Mouse (Mus musculus) heart, postnatal 4 days (tissue): ENCODE measurements around the gene Mamld1. TPM values are rescaled to one million over a fixed set of nuclear protein-coding genes. Genes with fewer than 3 reads are reported as not detected.
A peak's percentile ranks its signal among the peaks of the same experiment; 100 is the strongest.

ENCODE experiments used
- DNase-seq: peaks from one replicate; pipeline ENCODE4 v3.0.0; 2021
- total RNA-seq, 2 experiments: library from RNA; stranded (reverse); gene quantifications; 2 replicates each; pipeline ENCODE4 v1.2.3; 2021

Mamld1 gene
- total RNA-seq, 2 experiments from 2014 or later: 11.6 to 11.8 TPM

- no peak for DNase-seq
Measured at GRCm38 (mm10) chrX:71141390-71141789, 91.3 kb downstream of the Mamld1 start.

DNA sequence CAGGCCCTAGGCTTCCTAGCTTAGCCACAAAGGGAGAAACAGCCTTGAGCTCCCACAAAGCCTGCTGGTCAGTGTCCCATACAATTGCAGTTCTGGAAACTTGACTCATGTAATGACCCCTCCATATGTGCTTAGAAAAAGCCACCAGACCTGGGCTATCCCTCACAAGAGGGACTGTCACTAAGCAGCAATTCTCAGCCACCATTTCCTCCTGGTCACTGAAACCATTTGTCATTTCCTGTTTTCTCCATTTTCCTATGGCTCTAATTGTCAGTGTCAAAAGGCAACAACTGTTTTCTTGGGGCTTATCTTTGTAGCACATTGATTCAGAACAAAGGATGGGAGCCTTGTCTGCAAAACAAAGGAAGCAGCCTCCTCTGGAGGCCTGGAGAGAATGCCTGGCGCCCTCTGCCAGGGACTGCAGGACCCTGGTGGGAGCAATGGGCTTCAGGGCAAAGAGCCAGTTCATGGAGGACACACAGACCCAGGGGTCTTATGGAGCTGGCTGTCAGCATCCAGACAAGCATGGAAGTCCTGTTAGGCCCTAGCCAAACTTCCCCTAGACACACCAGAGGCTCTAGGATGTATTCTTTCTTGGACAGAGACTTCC, 99.5 kb downstream of the Mamld1 start:
- DNase-seq: peak; percentile 25

GRCm38 (mm10) chrX:71150551-71151001, 100.5 kb downstream of the Mamld1 start:
- DNase-seq: peak; percentile 74

GRCm38 (mm10) chrX:71181526-71181925, 131.5 kb downstream of the Mamld1 start:
- no peak for DNase-seq

GRCm38 (mm10) chrX:71183671-71184070, 133.6 kb downstream of the Mamld1 start:
- peak; percentile 50 for DNase-seq

DNA sequence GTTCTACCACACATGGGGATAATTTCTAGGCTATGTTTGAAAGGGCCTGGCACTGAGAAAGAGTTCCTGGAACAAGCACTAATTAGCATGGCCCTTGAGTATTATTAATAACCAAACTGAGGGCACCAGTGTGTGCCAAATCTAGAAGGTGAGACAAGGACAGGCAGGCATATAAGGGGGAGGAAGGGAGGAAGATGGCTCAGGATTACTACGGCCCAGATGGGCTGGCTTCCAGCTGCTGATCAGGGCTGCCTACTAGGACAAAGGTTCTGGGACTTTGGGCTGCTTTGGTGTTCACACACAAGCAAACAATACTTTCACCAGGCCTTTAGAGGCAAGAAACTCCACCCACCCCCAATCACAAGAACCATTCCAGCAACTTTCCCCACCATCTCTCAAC, 136.3 kb downstream of the Mamld1 start:
- DNase-seq: peak; percentile 19

- DNase-seq: no peak
Measured at GRCm38 (mm10) chrX:71204776-71205175, 154.7 kb downstream of the Mamld1 start.

Other genes with a start within 250 kb of the Mamld1 start
- gene Mtm1, start 160.5 kb downstream of the Mamld1 start, total RNA-seq: 10 to 100 TPM; 11.6 to 12.4 TPM